In the genomic region with DNA sequence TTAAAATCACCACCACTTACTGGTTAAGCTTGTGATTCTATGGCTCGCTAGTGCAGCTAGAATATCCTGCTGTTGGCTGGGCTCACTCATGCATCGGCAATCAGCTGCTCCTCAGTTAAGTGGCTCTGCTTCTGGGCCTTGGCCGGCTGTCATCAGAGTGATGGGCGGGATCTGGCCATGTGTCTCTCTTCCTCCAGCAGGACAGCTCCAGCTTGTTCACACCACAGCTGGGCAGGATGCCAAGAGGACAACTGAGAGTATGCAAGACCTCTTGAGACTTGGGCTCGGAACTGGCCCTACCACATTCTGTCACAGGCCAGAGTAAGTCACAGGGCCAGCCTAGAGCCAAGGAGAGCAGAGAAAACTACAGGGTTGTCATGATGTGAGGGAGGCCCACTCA, we compare ENCODE assay signal across 8 mouse cellular contexts. TPM values are rescaled to one million over a fixed set of nuclear protein-coding genes. Genes with fewer than 3 reads are reported as not detected.
DNase-seq lines count a peak whose midpoint lies in the region; ATAC-seq lines count a peak whose summit lies in the region.

No protein-coding gene starts in this region.

- no peak overlapping the region for H3K4me3 ChIP-seq in midbrain, embryonic 10.5 days
- H3K4me3 ChIP-seq in midbrain, embryonic 11.5 days (ENCODE audit: low read depth, low read length) = no peak overlapping the region
- H3K4me3 ChIP-seq in lung, embryonic 16.5 days (ENCODE audit: low read length) = no peak overlapping the region

- WGBS in midbrain, embryonic 10.5 days = 71% methylated on average over 5 of the region's 5 CpGs
- WGBS in midbrain, embryonic 11.5 days = 68% methylated on average over 5 of the region's 5 CpGs
- 7% methylated on average over 5 of the region's 5 CpGs for WGBS in lung, embryonic 16.5 days

- no peaks in the 10 kb centered on the region for H3K36me3 ChIP-seq in midbrain, embryonic 10.5 days
- no peaks in the 10 kb centered on the region for H3K36me3 ChIP-seq in midbrain, embryonic 11.5 days (ENCODE audit: control insufficient read depth, insufficient read depth, low read length)
- H3K36me3 ChIP-seq in lung, embryonic 16.5 days (ENCODE audit: control insufficient read depth, insufficient read depth, low read length) = no peaks in the 10 kb centered on the region

- no peak for DNase-seq in midbrain, embryonic 10.5 days (ENCODE audit: low spot score)
- DNase-seq in midbrain, embryonic 11.5 days (ENCODE audit: low spot score, missing footprints) = no peak
- peak; percentile 78 for DNase-seq in gastrocnemius, adult 18-20 months (ENCODE audit: low spot score)
- peak; percentile 96 for DNase-seq in heart, postnatal 4 days
- DNase-seq in urinary bladder, postnatal 36 days (ENCODE audit: low spot score in 2 of 2) = peak; percentile 43 to 85
- DNase-seq in left cerebral cortex, adult 18-20 months (ENCODE audit: low spot score in 2 of 2) = no peak

- H3K9me3 ChIP-seq in midbrain, embryonic 10.5 days (replicated peaks) = no peaks in the 10 kb centered on the region
- H3K9me3 ChIP-seq in midbrain, embryonic 11.5 days (ENCODE audit: control insufficient read depth, low read length) = no peaks in the 10 kb centered on the region
- H3K9me3 ChIP-seq in lung, embryonic 16.5 days (ENCODE audit: control insufficient read depth, low read length) = no peaks in the 10 kb centered on the region

- peaks cover 47% of the 10 kb centered on the region for H3K4me1 ChIP-seq in midbrain, embryonic 10.5 days
- peaks cover 25% of the 10 kb centered on the region for H3K4me1 ChIP-seq in midbrain, embryonic 11.5 days (ENCODE audit: control insufficient read depth, insufficient read depth, low read length)
- peaks cover 40% of the 10 kb centered on the region for H3K4me1 ChIP-seq in lung, embryonic 16.5 days (replicated peaks; ENCODE audit: control insufficient read depth, insufficient read depth, low read length)

- H3K9ac ChIP-seq in midbrain, embryonic 11.5 days (ENCODE audit: low read length) = no peak overlapping the region
- H3K9ac ChIP-seq in lung, embryonic 16.5 days (ENCODE audit: low read length) = no peak overlapping the region

- H3K4me2 ChIP-seq in midbrain, embryonic 11.5 days = no peak overlapping the region
- no peak overlapping the region for H3K4me2 ChIP-seq in lung, embryonic 16.5 days (ENCODE audit: low read depth, low read length)

- peaks cover 33% of the 10 kb centered on the region; the same call in 1 of the 2 replicates for H3K27me3 ChIP-seq in midbrain, embryonic 10.5 days (ENCODE audit: low read depth, poor library complexity, severe bottlenecking)
- H3K27me3 ChIP-seq in midbrain, embryonic 11.5 days (ENCODE audit: control insufficient read depth, insufficient read depth, low read length) = no peaks in the 10 kb centered on the region
- peaks cover 1% of the 10 kb centered on the region; the same call in 1 of the 2 replicates for H3K27me3 ChIP-seq in lung, embryonic 16.5 days (ENCODE audit: control insufficient read depth, insufficient read depth, low read depth, low read length)

- peak overlapping the region; percentile 53; the same call in 1 of the 2 replicates for H3K27ac ChIP-seq in midbrain, embryonic 10.5 days (replicated peaks)
- no peak overlapping the region for H3K27ac ChIP-seq in midbrain, embryonic 11.5 days (ENCODE audit: low read depth, low read length)
- peak overlapping the region; percentile 48 for H3K27ac ChIP-seq in lung, embryonic 16.5 days (ENCODE audit: low read length)

- ATAC-seq in midbrain, embryonic 11.5 days (ENCODE audit: low FRiP score) = no peak
- ATAC-seq in lung, embryonic 16.5 days (ENCODE audit: low read depth) = peak; percentile 92
- no peak for ATAC-seq in erythroblast, adult 5-6 weeks (replicated peaks; ENCODE audit: low FRiP score, poor library complexity, severe bottlenecking)

RNA-seq across cellular contexts. Expression of gene Foxo6, which starts 39.7 kb away (rescaled TPM):
- 0.07 TPM in 2 replicates for polyA plus RNA-seq in midbrain, embryonic 10.5 days (2016; fragmentation: Nextera tagmentation; extraction: Ambion mirVana)
- 0.11 and 0.25 TPM in 2 replicates for polyA plus RNA-seq in midbrain, embryonic 11.5 days (2014; fragmentation: Nextera tagmentation; extraction: Ambion mirVana)
- total RNA-seq in gastrocnemius, adult 18-20 months (2021) = 1 to 10 TPM; 4.4 to 6.6 TPM
- total RNA-seq in heart, postnatal 4 days (2021) = 1 to 10 TPM; 6.1 to 8.3 TPM
- 0.15 and 0.24 TPM in 2 replicates for polyA plus RNA-seq in lung, embryonic 16.5 days (2015; fragmentation: Nextera tagmentation; extraction: Ambion mirVana)
- total RNA-seq in left cerebral cortex, adult 18-20 months (2021) = 10 to 100 TPM; 13.2 to 17.9 TPM
- total RNA-seq in erythroblast, adult 5-6 weeks (2015; ENCODE audit: low replicate concordance) = not detected in 2 replicates
- not detected in 2 replicates for total RNA-seq in erythroblast, adult 5-6 weeks (2017; ENCODE audit: low replicate concordance)

Comparison
In these comparisons a context has a peak if more than half of its experiments do, and no peak if none do; other contexts are left out.
1. DNase-seq: peak in gastrocnemius, adult 18-20 months (single experiment), heart, postnatal 4 days (single experiment) and urinary bladder, postnatal 36 days (2 of 2); none in midbrain, embryonic 10.5 days (single experiment), midbrain, embryonic 11.5 days (single experiment) and left cerebral cortex, adult 18-20 months (0 of 2).
2. RNA of gene Foxo6, which starts 39.7 kb away (total RNA-seq): 13.2 to 17.9 TPM in left cerebral cortex, adult 18-20 months, 6.1 to 8.3 TPM in heart, postnatal 4 days and 4.4 to 6.6 TPM in gastrocnemius, adult 18-20 months; not detected in erythroblast, adult 5-6 weeks; every median in the first group is over 4 times any median in the second.